Mouse (Mus musculus) embryonic fibroblast, embryonic 13.5 days (primary cell): ENCODE measurements at regions not wholly inside any gene's neighbourhood (a gene's known extent, or its start where the extent isn't known, plus 50 kb on each side); places are given as distances from the start of the nearest gene placed in this dataset.

Experiments used
- CTCF ChIP-seq: IDR thresholded peaks from 2 replicates; pipeline ENCODE4 v1.5.1; 2011; ENCODE audit warnings: mild to moderate bottlenecking, control low read depth, low read length, moderate library complexity, borderline replicate concordance; ENCODE audit not compliant: insufficient read depth
- POLR2A ChIP-seq: IDR thresholded peaks from 2 replicates; pipeline ENCODE4 v1.6.1; 2011; ENCODE audit warnings: low read depth, mild to moderate bottlenecking, control low read depth, low read length, moderate library complexity

GRCm38 (mm10) chr15:64481226-64481625, 336.3 kb upstream of the Gm21798 start:
- TF ChIP-seq POLR2A (no peak), CTCF (no peak)
